Mouse (Mus musculus) heart, postnatal 4 days (tissue): ENCODE measurements around the gene Dnah11. TPM values are rescaled to one million over a fixed set of nuclear protein-coding genes. Genes with fewer than 3 reads are reported as not detected.

Experiments used
- DNase-seq: peaks from one replicate; pipeline ENCODE4 v3.0.0; 2021
- total RNA-seq, 2 experiments: library from RNA; stranded (reverse); gene quantifications; 2 replicates each; pipeline ENCODE4 v1.2.3; 2021

The Dnah11 gene
- total RNA-seq, 2 experiments from 2014 or later, result 0.02 TPM; not detected in 1

DNA sequence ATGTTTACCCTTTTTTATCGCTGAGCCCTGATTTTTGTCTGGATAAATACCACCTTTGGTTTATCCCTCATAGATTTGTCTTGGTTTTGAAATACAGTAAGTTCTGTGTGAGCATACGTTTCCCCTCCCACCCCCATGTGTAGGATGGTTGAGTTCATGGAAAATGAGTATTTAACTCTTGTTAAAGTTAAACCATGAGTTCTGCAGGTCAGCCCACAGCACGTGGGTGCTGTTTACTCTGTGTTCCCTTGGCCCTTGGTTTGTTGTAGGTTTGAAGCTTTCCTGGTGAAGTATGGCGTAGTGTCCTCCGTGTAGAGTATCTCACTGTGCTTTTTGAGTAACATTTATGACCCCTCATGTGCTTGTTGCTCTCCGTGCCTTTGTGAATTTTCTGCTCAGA, 341.0 kb downstream of the Dnah11 start:
- DNase-seq, result no peak

DNA sequence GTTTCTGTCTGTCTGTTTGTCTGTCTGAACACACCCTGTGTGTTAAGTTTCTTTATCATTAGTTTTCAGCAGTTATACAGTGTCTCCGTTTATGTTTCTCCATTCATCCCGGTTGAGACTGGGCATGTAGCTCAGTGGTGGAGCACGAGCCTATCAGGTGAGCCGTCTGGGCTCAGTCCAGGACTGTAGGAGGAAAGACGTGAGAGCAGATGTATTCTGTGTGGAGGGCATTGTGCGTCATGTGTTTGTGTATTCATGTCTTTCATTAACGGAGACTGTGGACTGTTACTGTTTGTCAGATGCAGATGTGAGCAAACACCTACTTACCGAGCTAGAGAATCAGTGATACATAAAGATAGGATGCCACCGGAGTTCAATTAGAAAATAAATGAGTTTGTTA, 341.8 kb downstream of the Dnah11 start:
- no peak for DNase-seq

DNA sequence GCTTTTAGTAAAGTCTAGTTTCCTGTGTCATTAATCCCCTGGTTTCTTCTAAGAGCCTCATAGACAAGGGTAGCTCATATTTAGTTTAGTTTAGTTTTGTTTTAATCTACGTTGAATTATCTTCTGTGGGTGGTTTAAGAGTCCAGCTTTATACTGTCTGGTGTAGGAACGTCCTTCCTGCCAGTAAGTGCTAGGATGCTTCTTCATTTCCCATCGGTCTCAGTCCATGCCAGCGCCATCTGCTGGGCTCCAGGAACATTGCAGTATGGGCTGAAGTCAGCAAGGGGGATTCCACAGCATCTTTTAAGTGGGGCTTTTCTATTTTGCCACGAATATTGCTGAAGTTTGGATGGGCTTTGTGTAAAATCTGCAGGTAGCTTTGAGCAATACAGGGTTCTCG, 345.5 kb downstream of the Dnah11 start:
- peak; percentile 69 for DNase-seq

DNA sequence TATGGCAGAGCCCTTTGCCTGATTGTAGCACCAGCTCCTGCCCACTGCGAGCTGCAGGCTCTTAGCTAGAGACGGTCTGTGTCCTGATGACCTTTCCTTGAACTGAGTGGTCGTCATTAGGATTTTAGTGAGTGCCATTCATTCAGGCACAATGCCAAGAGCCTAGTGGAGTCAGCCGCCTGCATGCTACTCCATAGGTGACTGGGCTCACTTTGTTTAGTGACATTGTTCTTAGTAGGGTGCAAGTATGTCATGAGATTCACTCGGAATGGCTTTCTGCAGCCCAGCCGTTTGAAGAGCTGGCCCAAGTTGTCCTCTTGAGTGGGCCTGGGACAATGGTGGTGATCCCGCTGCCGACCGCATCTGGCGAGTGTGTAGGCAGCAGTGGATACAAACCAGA, 348.4 kb downstream of the Dnah11 start:
- peak; percentile 5 for DNase-seq

DNA sequence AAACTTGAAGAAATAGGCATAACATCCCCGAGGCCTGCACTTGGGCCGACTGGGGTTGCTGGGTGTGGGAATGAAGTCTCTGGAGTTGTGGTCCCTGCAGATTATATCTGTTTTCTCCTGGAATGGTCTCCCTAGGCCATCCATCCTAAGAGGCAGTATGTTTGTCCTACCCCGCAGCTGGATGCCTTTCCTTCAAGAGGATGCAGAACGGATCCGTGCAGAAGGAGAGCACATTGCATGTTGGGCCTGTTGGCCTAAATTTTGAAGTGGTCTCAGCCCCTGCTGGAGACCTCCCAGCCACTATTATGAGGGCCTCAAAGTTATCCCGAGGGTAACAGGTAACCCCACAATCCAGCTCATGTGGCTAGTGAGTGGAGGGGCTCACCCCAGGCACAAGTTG, 350.2 kb downstream of the Dnah11 start:
- DNase-seq, result no peak

DNA sequence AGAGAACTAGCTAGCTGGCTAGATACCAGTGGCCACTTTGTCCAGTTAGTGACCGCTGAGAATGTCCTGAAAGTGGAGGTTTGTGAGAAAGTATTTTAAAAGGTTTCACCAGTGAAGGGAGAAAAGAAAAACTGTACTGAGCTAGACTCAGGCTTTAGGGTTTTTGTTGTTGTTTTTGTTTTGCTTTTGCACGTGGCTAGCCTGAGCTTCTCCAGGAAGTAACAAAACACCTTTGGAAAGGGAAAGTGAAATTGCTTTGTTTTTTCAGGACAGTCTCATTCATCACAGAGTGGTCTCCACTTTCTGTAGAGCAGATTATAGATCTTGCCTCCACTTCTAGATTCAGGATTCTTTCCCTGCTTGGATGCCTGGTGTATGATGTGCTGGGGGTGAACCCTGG, 353.9 kb downstream of the Dnah11 start:
- DNase-seq, result no peak

DNA sequence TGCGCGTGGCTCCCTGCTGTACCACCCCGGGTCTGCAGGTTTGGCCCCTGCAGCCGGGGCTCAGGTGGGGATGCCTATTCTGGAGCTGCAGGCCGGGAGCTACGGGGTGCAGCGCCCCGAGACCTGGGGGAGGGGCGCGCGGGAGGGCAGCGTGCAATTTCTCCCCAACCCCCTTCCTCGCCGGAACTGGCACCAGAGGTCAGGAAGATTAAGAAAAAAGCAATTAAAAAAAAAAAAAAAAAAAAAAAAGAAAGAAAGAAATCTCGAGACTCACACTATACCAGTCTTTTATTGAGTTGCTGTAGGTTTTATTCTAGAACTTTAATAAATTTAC, 354.8 kb downstream of the Dnah11 start:
- DNase-seq, result no peak

DNA sequence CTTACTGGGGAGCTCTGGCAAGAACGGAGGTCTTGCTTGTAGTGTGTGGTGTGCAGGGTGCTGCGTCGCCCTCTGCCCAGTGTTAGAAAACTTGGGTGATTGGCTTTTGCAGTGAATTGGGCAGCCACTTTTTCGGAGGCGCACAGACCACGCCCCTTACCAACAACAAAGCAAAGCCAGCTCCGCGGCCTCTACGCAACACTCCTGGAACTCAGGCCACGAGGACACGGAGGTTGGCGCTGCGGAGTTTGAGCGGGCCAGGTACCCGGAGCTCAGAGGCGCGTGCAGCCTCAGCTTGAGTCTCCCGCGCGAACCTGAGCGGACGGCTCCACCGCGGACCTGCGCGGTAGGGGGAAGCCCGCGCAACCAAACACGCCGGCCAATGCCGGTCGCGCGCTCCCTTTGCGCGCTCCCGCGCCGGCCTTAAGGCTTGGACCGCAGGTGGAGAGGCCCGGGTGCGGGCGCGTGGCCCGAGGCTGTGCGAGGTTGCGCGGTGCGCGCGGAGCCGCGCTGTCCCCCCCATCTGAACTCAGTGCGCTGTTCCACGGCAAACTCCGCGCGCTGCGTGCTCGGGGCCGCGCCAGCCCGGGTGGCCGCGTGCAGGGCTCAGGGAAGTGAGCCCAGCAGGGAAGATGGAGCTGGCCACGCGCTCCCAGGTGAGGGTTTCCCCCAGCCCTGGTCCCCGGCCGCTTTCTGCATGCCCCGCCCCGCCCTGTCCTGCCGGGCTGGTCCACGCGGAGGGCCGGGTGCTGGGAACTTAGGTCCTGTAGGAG, 355.4 kb downstream of the Dnah11 start:
- DNase-seq, result peak; percentile 63

DNA sequence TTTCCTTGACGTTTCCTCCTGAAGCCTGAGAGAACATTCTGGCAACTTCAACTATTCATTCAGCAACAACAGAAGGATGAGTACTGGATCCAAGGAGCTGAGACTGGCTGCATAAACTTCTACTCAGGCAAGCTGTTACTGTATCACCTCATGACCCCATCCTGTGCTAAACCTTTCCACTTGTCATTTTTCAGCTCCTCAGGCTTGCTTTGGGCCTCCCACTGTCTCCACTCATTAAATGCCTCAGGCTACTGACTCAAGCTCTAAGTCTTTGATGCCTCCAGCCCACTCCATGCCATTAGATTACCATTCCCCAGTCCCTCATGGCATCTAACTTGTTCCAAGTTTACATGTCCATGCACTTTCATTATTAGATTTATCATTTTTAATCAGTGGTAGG, 356.2 kb downstream of the Dnah11 start:
- no peak for DNase-seq

DNA sequence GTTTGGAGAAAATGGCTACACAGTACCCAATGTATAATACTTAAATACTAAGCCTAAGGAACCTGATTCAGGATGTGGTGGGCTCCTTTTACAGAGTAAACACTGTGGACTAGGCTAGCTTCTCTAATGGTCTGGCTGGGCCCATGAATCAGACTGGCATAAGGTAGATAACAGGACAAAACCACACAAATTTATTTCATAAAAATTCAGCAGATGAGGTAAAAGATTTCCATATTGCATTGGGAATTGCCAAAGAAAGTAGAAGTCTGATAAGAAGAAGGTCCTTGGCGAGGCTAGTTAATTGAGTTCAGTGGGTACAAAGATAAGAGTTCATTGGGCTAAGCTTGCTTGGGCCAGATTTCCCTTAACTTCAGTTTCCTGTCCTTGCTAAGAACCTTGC, 358.1 kb downstream of the Dnah11 start:
- no peak for DNase-seq

DNA sequence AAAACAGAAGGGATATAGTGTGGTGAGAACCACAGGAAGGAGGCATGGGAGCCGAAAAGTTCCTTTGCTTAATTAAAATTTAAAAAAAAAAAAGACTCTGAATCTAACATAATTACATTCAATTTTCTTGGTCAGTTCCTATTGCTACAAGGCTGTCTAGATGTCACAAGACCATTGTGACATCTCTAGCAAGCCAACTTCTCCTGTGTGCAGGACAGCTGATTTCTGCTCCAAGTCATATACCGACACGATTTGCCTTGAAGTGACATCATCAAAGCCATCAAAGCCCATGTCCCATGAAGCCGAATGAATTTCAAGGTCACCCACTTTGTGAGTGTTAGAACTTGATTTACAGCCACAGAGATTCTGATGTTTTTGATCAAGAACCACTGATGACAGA, 361.5 kb downstream of the Dnah11 start:
- DNase-seq, result no peak

DNA sequence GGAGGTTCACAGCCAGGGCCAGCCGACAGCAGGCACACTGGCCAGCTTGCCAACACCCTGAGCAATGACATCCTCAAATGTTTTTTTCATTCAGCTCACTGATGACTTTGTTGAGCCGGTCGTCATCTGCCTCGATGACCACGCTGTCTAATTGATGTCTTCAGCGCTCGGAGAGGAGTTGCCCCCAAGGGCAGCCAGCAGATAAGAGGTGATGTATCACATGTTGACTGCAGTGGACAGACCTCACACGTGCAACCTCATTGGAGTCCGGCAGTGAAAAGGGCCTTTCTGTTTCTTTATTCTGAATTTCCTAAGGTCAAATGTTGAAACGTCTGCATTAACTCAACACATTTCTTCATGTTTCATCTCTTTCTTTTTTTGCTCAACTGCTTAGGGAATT, 363.5 kb downstream of the Dnah11 start:
- no peak for DNase-seq

DNA sequence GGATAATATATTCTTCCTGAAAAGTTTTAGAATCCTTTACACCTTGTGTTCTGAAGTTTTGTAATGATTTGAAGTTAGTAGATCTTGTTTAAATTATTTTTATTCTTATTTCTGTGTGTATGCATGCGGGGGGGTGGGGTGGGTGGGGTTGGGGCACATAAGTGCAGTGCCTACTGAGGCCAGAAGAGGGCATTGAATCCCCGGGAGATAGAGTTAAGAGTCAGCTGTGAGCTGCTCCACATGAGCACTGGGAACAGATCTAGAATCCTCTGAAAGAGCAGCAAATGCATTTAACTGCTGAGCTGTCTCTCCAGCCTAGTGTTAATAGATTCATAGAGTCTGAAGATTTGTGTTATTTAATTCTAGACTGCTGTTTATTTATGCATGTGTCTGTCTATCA, 364.2 kb downstream of the Dnah11 start:
- DNase-seq, result no peak

DNA sequence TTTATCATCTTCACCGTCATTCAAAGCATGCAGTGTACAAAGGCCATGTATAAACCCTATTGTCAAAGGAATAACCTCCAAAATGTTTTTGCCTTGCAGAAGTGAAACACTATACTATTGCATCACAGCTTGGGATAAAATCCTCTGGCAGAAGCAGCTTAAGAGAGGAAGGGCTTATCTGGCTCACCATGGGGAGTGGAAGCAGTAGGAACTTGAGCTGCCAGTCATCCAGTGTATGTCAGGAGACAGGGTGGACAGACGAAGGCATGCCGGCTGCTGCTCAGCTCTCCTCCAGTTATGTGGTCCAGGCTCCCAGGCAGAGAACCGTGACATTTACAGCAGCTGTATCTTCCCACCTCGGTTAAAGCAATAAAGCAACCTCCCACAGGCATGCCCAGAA, 366.7 kb downstream of the Dnah11 start:
- no peak for DNase-seq

DNA sequence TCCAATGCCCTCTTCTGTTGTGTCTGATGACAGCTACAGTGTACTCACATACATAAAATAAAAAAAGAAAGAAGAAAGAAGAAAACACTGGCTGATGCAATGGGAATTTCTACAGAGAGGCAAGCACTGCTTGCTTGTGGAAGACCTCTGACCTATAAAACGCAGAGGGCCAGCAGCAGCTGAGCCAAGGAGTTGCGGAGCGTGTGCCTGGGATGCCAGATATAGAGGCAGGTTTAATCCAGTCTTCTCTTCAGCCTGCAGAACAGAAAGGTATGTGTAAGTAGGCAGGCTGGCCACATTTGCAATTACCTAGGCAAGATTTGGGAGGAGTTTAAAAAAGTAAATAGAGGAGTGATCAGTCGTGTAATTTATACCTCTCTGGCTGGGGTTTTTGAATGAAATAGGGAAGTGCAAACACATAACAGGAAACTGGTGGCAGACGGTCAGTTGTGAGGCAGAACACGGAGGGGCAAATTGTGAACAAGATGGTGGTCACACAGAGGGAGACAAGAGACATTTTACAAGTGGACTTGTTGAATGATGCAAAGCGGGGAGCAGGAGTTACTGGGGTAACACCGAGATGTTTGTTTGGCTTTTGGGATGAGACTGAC, 367.4 kb downstream of the Dnah11 start:
- DNase-seq, result no peak

DNA sequence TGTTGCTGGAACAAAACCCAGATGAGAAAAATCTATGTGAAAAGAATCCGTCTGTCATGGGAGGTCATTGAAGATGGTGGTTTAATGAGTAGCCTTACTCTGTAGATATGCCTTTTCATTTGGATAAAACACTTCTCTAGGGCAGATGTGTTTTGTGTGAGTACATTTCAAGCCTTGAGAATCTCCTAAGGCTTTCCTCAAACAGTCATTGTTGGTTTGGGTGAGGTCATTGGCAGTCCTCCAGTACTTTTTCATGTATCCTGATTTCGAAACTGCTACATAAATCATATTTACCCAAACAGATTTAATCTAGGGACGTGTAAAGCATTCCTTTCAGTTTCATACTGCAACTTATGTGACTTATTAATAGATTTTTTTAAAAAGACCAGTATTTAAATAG, 370.5 kb downstream of the Dnah11 start:
- DNase-seq, result no peak

Other genes with a start within 250 kb of the Dnah11 start
- gene Sp4, start 102.4 kb upstream of the Dnah11 start, total RNA-seq, result 10 to 100 TPM; 12.9 to 13.3 TPM